Mouse (Mus musculus) heart, embryonic 14.5 days (tissue): ENCODE results near the gene Cept1. TPM values are rescaled to one million over a fixed set of nuclear protein-coding genes. Genes with fewer than 3 reads are reported as not detected.

ENCODE experiments used
- ATAC-seq: fragments of 200-750 bp; cut with Nextera tagmentation; 2 replicates; pipeline ENCODE4 v1.8.0; 2017; ENCODE audit warnings: low read depth, moderate TSS enrichment; ENCODE audit not compliant: insufficient number of reproducible peaks, insufficient read depth, low FRiP score
- H3K27ac ChIP-seq, 2 experiments: fragments of 200-500 bp in 1 of 2; fragments of 300-500 bp in 1 of 2; sonication (generic) in 1 of 2; replicated peaks in 1 of 2; 2 replicates each; pipeline ENCODE4 v1.5.1; 2012 to 2014; ENCODE audit warnings: low read depth in 2 of 2, low read length in 2 of 2, control low read depth in 1 of 2, mild to moderate bottlenecking in 1 of 2, mixed read lengths in 1 of 2; ENCODE audit not compliant: control insufficient read depth in 1 of 2, insufficient read depth in 1 of 2
- H3K27me3 ChIP-seq: fragments of 300-500 bp; sonication (generic); 2 replicates; pipeline ENCODE4 v1.6.1; 2014; ENCODE audit warnings: mild to moderate bottlenecking, low read length, control low read depth; ENCODE audit not compliant: control insufficient read depth, insufficient read depth
- H3K36me3 ChIP-seq: fragments of 300-500 bp; sonication (generic); 2 replicates; pipeline ENCODE4 v1.6.1; 2014; ENCODE audit warnings: mild to moderate bottlenecking, control low read depth, low read length, mixed read lengths; ENCODE audit not compliant: control insufficient read depth, insufficient read depth
- H3K4me1 ChIP-seq, 2 experiments: fragments of 200-500 bp in 1 of 2; fragments of 300-500 bp in 1 of 2; sonication (generic) in 1 of 2; 2 replicates each; pipeline ENCODE4 v1.6.1; 2012 to 2014; ENCODE audit warnings: low read length in 2 of 2, control low read depth in 1 of 2, mixed read lengths in 1 of 2; ENCODE audit not compliant: control insufficient read depth in 2 of 2, insufficient read depth in 2 of 2
- H3K4me2 ChIP-seq: fragments of 300-500 bp; sonication (generic); 2 replicates; pipeline ENCODE4 v1.6.1; 2014; ENCODE audit warnings: mild to moderate bottlenecking, low read length
- H3K4me3 ChIP-seq, 2 experiments: fragments of 200-500 bp in 1 of 2; fragments of 300-500 bp in 1 of 2; sonication (generic) in 1 of 2; 2 replicates each; pipeline ENCODE4 v1.5.1; 2012 to 2014; ENCODE audit warnings: low read length in 2 of 2, mild to moderate bottlenecking in 2 of 2, control low read depth in 1 of 2, low read depth in 1 of 2, moderate library complexity in 1 of 2; ENCODE audit not compliant: control insufficient read depth in 1 of 2, insufficient read depth in 1 of 2
- H3K9ac ChIP-seq: fragments of 300-500 bp; sonication (generic); 2 replicates; pipeline ENCODE4 v1.6.1; 2014; ENCODE audit warnings: mild to moderate bottlenecking, low read length
- H3K9me3 ChIP-seq: fragments of 300-500 bp; sonication (generic); 2 replicates; pipeline ENCODE4 v1.6.1; 2016; ENCODE audit warnings: low read length, control low read depth; ENCODE audit not compliant: control insufficient read depth
- WGBS: fragments of 180-500 bp; shearing (Covaris S2); extraction: QIAGEN DNeasy Blood & Tissue Kit; methylation state at CpG from one replicate; pipeline ENCODE4 v1.1.7; 2014; 5-methylcytosine and 5-hydroxymethylcytosine counted together
- polyA plus RNA-seq: library from polyadenylated mRNA; unstranded; fragments of >200 nt; fragmentation: Nextera tagmentation; extraction: Ambion mirVana; gene quantifications from 2 replicates; pipeline ENCODE4 v1.2.1, GENCODE M21; 2014

The Cept1 gene
- polyA plus RNA-seq, 1 experiment from 2014 or later, result 37.0 TPM

DNA sequence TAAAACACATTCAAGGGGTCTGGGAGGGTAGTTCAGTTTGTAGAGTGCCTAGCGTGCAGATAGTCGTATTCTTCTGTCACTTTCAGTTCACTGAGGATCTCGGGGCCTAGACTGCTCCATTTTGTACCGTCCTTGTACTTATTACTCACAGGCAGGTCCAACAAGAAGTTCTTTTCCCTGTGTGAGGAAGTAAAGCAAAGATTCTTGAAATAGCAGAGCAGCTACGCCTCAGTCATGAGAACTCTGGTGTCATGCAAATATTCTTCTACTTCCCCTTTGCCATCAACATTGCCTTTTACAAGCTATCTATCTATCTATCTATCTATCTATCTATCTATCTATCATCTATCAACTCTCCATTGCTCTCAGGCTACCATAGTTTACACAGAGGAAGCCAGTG, 5.8 kb upstream of the Cept1 start:
- Histone ChIP-seq H3K27ac (no peak overlapping the region), H3K4me3 (no peak overlapping the region), H3K9ac (no peak overlapping the region), H3K36me3 (peaks cover 60% of the 10 kb centered on the region), H3K27me3 (no peaks in the 10 kb centered on the region), H3K4me1 (0 out of 4 replicates have a peak, but pooled peaks cover 0 to 5% of the 10 kb centered on the region in 2 experiments), H3K9me3 (no peaks in the 10 kb centered on the region), H3K4me2 (no peak overlapping the region)
- ATAC-seq, result no peak
- WGBS, result 83% methylated on average over 5 of the region's 5 CpGs

DNA sequence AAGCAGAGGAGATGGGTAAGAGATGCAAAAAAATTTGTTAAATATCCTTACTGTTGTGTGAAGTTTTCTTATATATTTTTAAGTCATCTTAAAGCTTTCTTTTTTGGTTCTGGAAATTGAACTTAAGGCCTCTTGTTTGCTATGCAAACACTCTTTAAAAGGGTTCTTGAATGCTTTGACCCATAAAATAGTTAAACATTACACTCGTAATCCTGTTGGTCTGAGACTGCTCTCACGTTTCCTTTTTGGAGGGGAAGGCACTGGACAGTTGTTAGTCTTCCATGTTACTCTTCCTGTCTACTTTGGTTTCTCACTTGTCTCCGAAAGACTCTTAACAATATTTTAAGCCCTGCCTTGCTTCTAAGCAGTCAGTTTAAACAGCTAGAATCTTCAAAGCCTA, 1.4 kb upstream of the Cept1 start:
- H3K36me3 ChIP-seq, result peaks cover 21% of the 10 kb centered on the region
- H3K4me2 ChIP-seq, result peak overlapping the region; percentile 85
- H3K9ac ChIP-seq, result peak overlapping the region; percentile 93; the same call in 1 of the 2 replicates
- H3K4me3 ChIP-seq, result peak overlapping the region in 1 of 2 experiments; percentile 91; a peak in 2 of 4 replicates
- no peak for ATAC-seq
- peaks cover 0 to 16% of the 10 kb centered on the region in 2 experiments; a peak in 1 of 4 replicates for H3K4me1 ChIP-seq
- no peak overlapping the region for H3K27ac ChIP-seq
- no peaks in the 10 kb centered on the region for H3K27me3 ChIP-seq
- H3K9me3 ChIP-seq, result no peaks in the 10 kb centered on the region
- WGBS, result 45% methylated on average over 3 of the region's 3 CpGs

GRCm38 (mm10) chr3:106547924-106548539, 430 bp upstream of the Cept1 start:
- peak overlapping the region; percentile 95 to 97 for H3K27ac ChIP-seq
- peak; percentile 38; the same call in 1 of the 2 replicates for ATAC-seq
- WGBS, result under 1% methylated on average over 27 of the region's 27 CpGs

DNA sequence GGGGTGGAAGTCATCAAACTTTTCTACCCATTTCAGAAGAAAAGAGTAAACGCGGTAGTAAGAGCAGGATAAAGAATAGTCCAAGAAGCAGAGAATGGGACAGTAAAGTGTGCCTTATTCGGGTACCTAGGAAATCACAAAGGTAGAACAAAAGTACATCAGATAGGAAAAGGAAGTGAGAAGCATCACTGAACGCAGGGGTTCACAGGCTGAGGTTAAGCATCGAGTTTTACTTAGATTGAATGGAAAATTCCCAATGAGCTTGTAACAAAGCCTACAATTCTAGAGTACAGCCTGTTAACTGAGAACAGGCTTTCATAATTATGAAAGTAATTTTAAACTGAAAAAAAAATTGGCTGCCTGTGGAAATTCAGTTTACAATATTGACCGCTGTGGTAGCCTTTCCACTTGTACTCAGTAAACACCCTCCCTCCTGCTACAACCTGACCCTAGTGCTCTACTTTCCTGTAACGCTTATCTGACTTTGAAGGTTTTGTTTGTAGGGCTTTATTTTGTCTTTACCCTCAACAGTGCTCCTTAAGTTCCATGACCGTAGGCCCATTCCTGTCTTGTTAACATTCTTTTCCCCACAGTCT, 2.8 kb downstream of the Cept1 start:
- WGBS, result 85% methylated on average over 8 of the region's 8 CpGs
- H3K9me3 ChIP-seq, result no peaks in the 10 kb centered on the region
- H3K27me3 ChIP-seq, result no peaks in the 10 kb centered on the region
- H3K4me3 ChIP-seq, result no peak overlapping the region
- H3K4me2 ChIP-seq, result no peak overlapping the region
- no peak overlapping the region for H3K27ac ChIP-seq
- no peaks in the 10 kb centered on the region for H3K36me3 ChIP-seq
- H3K9ac ChIP-seq, result no peak overlapping the region
- H3K4me1 ChIP-seq, result peaks cover 0 to 15% of the 10 kb centered on the region in 2 experiments; a peak in 1 of 4 replicates
- no peak for ATAC-seq

More at GRCm38 (mm10) chr3:106547924-106548539, 430 bp upstream of the Cept1 start:
- H3K36me3 ChIP-seq, result peaks cover 11% of the 10 kb centered on the region
- H3K27me3 ChIP-seq, result no peaks in the 10 kb centered on the region
- H3K4me3 ChIP-seq, result peak overlapping the region; percentile 91 to 95
- no peaks in the 10 kb centered on the region for H3K9me3 ChIP-seq
- peaks cover 0 to 16% of the 10 kb centered on the region in 2 experiments; a peak in 1 of 4 replicates for H3K4me1 ChIP-seq
- peak overlapping the region; percentile 85 for H3K4me2 ChIP-seq
- H3K9ac ChIP-seq, result peak overlapping the region; percentile 93

DNA sequence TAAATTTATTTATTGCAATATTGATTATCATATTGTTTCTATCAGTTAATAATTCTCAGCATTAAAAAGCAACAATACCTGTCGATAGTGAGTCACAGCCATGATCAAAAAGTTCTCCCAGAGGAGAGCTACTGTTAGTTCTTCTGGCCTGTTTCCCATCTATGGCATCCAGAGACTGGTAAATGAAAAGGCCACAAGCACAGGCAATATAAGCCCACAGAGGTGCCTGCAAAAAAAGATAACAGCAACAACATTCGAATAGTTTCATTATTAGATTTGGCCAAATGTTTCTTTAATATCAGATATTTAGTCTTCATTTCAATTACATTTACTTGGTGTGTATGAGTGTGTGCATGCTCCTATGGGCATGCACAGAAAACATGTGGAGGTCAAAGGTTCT, 14.3 kb downstream of the Cept1 start:
- Histone ChIP-seq H3K36me3 (peaks cover 47% of the 10 kb centered on the region), H3K4me1 (no peaks in the 10 kb centered on the region), H3K9ac (no peak overlapping the region), H3K9me3 (no peaks in the 10 kb centered on the region), H3K27ac (no peak overlapping the region), H3K4me3 (no peak overlapping the region), H3K4me2 (no peak overlapping the region), H3K27me3 (no peaks in the 10 kb centered on the region)
- 90% methylated on average over 2 of the region's 2 CpGs for WGBS
- ATAC-seq, result no peak

- H3K4me2 ChIP-seq, result no peak overlapping the region
- H3K27ac ChIP-seq, result no peak overlapping the region
- no peaks in the 10 kb centered on the region for H3K27me3 ChIP-seq
- H3K4me1 ChIP-seq, result no peaks in the 10 kb centered on the region
- H3K4me3 ChIP-seq, result no peak overlapping the region
- 92% methylated on average over 2 of the region's 2 CpGs for WGBS
- H3K36me3 ChIP-seq, result peaks cover 19% of the 10 kb centered on the region
- no peak for ATAC-seq
- H3K9me3 ChIP-seq, result no peaks in the 10 kb centered on the region
- no peak overlapping the region for H3K9ac ChIP-seq
Measured at GRCm38 (mm10) chr3:106528032-106528431, 19.6 kb downstream of the Cept1 start.

- WGBS, result 86% methylated on average over 2 of the region's 2 CpGs
- H3K27ac ChIP-seq, result no peak overlapping the region
- no peaks in the 10 kb centered on the region for H3K4me1 ChIP-seq
- no peaks in the 10 kb centered on the region for H3K27me3 ChIP-seq
- no peak for ATAC-seq
- no peaks in the 10 kb centered on the region for H3K9me3 ChIP-seq
- H3K4me3 ChIP-seq, result no peak overlapping the region
- no peak overlapping the region for H3K4me2 ChIP-seq
- H3K36me3 ChIP-seq, result peaks cover 8% of the 10 kb centered on the region
- H3K9ac ChIP-seq, result no peak overlapping the region
Measured at GRCm38 (mm10) chr3:106526411-106526810, 21.2 kb downstream of the Cept1 start.
